Mouse (Mus musculus) gastrocnemius, adult 8-10 months (tissue): ENCODE results near the gene Pigg. TPM values are rescaled to one million over a fixed set of nuclear protein-coding genes. Genes with fewer than 3 reads are reported as not detected.

Experiments used
- total RNA-seq, 4 experiments: library from RNA; stranded (reverse); gene quantifications; 2 replicates each; pipeline ENCODE4 v1.2.4; 2022

Pigg gene
- total RNA-seq, 4 experiments from 2014 or later: 3.3 to 4.3 (median 4.2) TPM

Other genes starting within 250 kb of the Pigg start
- gene Mtf2, start 246.9 kb upstream of the Pigg start, total RNA-seq: 10 to 100 TPM in 3 of 4 experiments, 1 to 10 TPM in 1; 9.7 to 12.1 (median 11.3) TPM
- gene Tmed5, start 180.0 kb upstream of the Pigg start, total RNA-seq: 10 to 100 TPM; 22.9 to 31.5 (median 26.8) TPM
- under 1 TPM in 1 of 4 experiments, not detected in 3; 0.17 TPM for gene Ccdc18, start 179.7 kb upstream of the Pigg start, total RNA-seq
- gene Dr1, start 43.7 kb upstream of the Pigg start, total RNA-seq: 10 to 100 TPM; 15.2 to 18.5 (median 16.9) TPM
- gene Gm42517, start 55.3 kb downstream of the Pigg start, total RNA-seq: under 1 TPM; 0.35 to 0.56 (median 0.41) TPM
- not detected for gene Pde6b, start 75.8 kb downstream of the Pigg start, total RNA-seq
- 100 to 1,000 TPM; 265 to 675 (median 469) TPM for gene Atp5k, start 121.8 kb downstream of the Pigg start, total RNA-seq
- gene Mfsd7a, start 136.3 kb downstream of the Pigg start, total RNA-seq: 1 to 10 TPM; 1.6 to 2.3 (median 1.8) TPM
- 10 to 100 TPM; 28.4 to 38.8 (median 33.3) TPM for gene Pcgf3, start 148.6 kb downstream of the Pigg start, total RNA-seq
- not detected for gene Cplx1, start 237.4 kb downstream of the Pigg start, total RNA-seq